Mouse (Mus musculus) gastrocnemius, adult 8-10 months (tissue): Measurements from ENCODE around the gene Tmem131. TPM values are rescaled to one million over a fixed set of nuclear protein-coding genes. Genes with fewer than 3 reads are reported as not detected.
"Not testable (repeated sequence)": the region's sequence is repeated elsewhere in the genome, so short reads cannot be mapped to it uniquely, and the experiment has no call there.

Experiments used
- DNase-seq, 2 experiments: peaks; one replicate each; pipeline ENCODE4 v3.0.0; 2022; ENCODE audit warnings: low spot score in 2 of 2
- total RNA-seq, 4 experiments: library from RNA; stranded (reverse); gene quantifications; 2 replicates each; pipeline ENCODE4 v1.2.4; 2022

Tmem131 gene
- total RNA-seq, 4 experiments from 2014 or later, result 22.6 to 28.6 (median 27.4) TPM

GRCm38 (mm10) chr1:36839858-36840257, 103.6 kb downstream of the Tmem131 start:
- no peak for DNase-seq

- DNase-seq, result no peak
These were observed 107.1 kb downstream of the Tmem131 start for GRCm38 (mm10) chr1:36836274-36836954.

GRCm38 (mm10) chr1:36835593-36835992, 107.9 kb downstream of the Tmem131 start:
- DNase-seq, result no peak

- no peak for DNase-seq
These were observed 109.4 kb downstream of the Tmem131 start for GRCm38 (mm10) chr1:36834090-36834489.

- DNase-seq, result no peak
These were observed 112.3 kb downstream of the Tmem131 start for GRCm38 (mm10) chr1:36830913-36831866.

GRCm38 (mm10) chr1:36824356-36824755, 119.1 kb downstream of the Tmem131 start:
- DNase-seq, result no peak

- DNase-seq, result not testable (repeated sequence)
These were observed 121.5 kb downstream of the Tmem131 start for GRCm38 (mm10) chr1:36821918-36822317.

- no peak for DNase-seq
These were observed 128.3 kb downstream of the Tmem131 start for GRCm38 (mm10) chr1:36815166-36815565.

GRCm38 (mm10) chr1:36814271-36814903, 129.1 kb downstream of the Tmem131 start:
- no peak for DNase-seq

GRCm38 (mm10) chr1:36813415-36813814, 130.1 kb downstream of the Tmem131 start:
- DNase-seq, result no peak

GRCm38 (mm10) chr1:36811806-36812205, 131.7 kb downstream of the Tmem131 start:
- no peak for DNase-seq

- DNase-seq, result no peak
These were observed 135.5 kb downstream of the Tmem131 start for GRCm38 (mm10) chr1:36807782-36808565.

GRCm38 (mm10) chr1:36807086-36807485, 136.4 kb downstream of the Tmem131 start:
- no peak for DNase-seq

GRCm38 (mm10) chr1:36806181-36806905, 137.1 kb downstream of the Tmem131 start:
- no peak for DNase-seq

- DNase-seq, result no peak
These were observed 138.6 kb downstream of the Tmem131 start for GRCm38 (mm10) chr1:36804833-36805232.

GRCm38 (mm10) chr1:36804259-36804658, 139.2 kb downstream of the Tmem131 start:
- DNase-seq, result no peak

GRCm38 (mm10) chr1:36800379-36801011, 143.0 kb downstream of the Tmem131 start:
- DNase-seq, result no peak

GRCm38 (mm10) chr1:36797481-36797880, 146.0 kb downstream of the Tmem131 start:
- no peak for DNase-seq

GRCm38 (mm10) chr1:36796711-36797110, 146.8 kb downstream of the Tmem131 start:
- no peak for DNase-seq

- DNase-seq, result no peak
These were observed 154.1 kb downstream of the Tmem131 start for GRCm38 (mm10) chr1:36789416-36789815.
